Mouse (Mus musculus) MEL (cell line): ENCODE measurements around the gene Nxf7.
"Not testable (repeated sequence)": the region's sequence is repeated elsewhere in the genome, so short reads cannot be mapped to it uniquely, and the experiment has no call there.

Experiments
- CTCF ChIP-seq, 3 experiments: IDR thresholded peaks in 2 of 3; conservative IDR thresholded peaks in 1 of 3; 2 replicates each; pipeline ENCODE4 v1.5.1; 2011 to 2012; ENCODE audit warnings: low read length in 3 of 3, low read depth in 2 of 3, mild to moderate bottlenecking in 2 of 3, improper control_type of control experiment in 1 of 3, inconsistent platforms in 1 of 3, mixed read lengths in 1 of 3, moderate library complexity in 1 of 3; ENCODE audit not compliant: control insufficient read depth in 1 of 3, insufficient read depth in 1 of 3, poor library complexity in 1 of 3, severe bottlenecking in 1 of 3
- E2F4 ChIP-seq: IDR thresholded peaks from 2 replicates; pipeline ENCODE4 v1.6.1; 2011; ENCODE audit warnings: low read depth, low read length, improper control_type of control experiment, borderline replicate concordance
- MXI1 ChIP-seq: IDR thresholded peaks from 2 replicates; pipeline ENCODE4 v1.6.1; 2011; ENCODE audit warnings: mild to moderate bottlenecking, low read depth, low read length, improper control_type of control experiment
- RCOR1 ChIP-seq: IDR thresholded peaks from 2 replicates; pipeline ENCODE4 v1.6.1; 2012; ENCODE audit warnings: low read depth, mild to moderate bottlenecking, inconsistent platforms, low read length, improper control_type of control experiment

GRCm38 (mm10) chrX:135561693-135562092, 36.9 kb downstream of the Nxf7 start:
- TF ChIP-seq MXI1; CTCF (IDR thresholded peaks at IDR 0.05 in 2 of 3, conservative IDR thresholded peaks at IDR 0.05 in 1 of 3; ENCODE audit: control insufficient read depth in 1 of 3, insufficient read depth in 1 of 3, low read depth in 2 of 3, low read length in 3 of 3, poor library complexity in 1 of 3, severe bottlenecking in 1 of 3); RCOR1; E2F4: not testable (repeated sequence)
